Mouse (Mus musculus) liver, embryonic 15.5 days (tissue): Measurements from ENCODE around the gene Hp. TPM values are rescaled to one million over a fixed set of nuclear protein-coding genes. Genes with fewer than 3 reads are reported as not detected.

Source experiments
- ATAC-seq: fragments of 200-750 bp; cut with Nextera tagmentation; 2 replicates; pipeline ENCODE4 v1.8.0; 2017; ENCODE audit warnings: moderate number of reproducible peaks, mild to moderate bottlenecking, moderate library complexity; ENCODE audit not compliant: insufficient read depth
- H3K27ac ChIP-seq: fragments of 300-500 bp; sonication (generic); replicated peaks from 2 replicates; pipeline ENCODE4 v1.5.1; 2015; ENCODE audit warnings: mild to moderate bottlenecking, inconsistent platforms
- H3K27me3 ChIP-seq: fragments of 300-500 bp; sonication (generic); 2 replicates; pipeline ENCODE4 v1.6.1; 2015; ENCODE audit warnings: mild to moderate bottlenecking, inconsistent platforms
- H3K36me3 ChIP-seq: fragments of 300-500 bp; sonication (generic); replicated peaks from 2 replicates; pipeline ENCODE4 v1.6.1; 2015; ENCODE audit warnings: moderate library complexity, mild to moderate bottlenecking, inconsistent platforms
- H3K4me1 ChIP-seq: fragments of 300-500 bp; sonication (generic); replicated peaks from 2 replicates; pipeline ENCODE4 v1.6.1; 2015; ENCODE audit warnings: inconsistent platforms
- H3K4me2 ChIP-seq: fragments of 300-500 bp; sonication (generic); 2 replicates; pipeline ENCODE4 v1.6.1; 2015; ENCODE audit warnings: moderate library complexity, mild to moderate bottlenecking, inconsistent platforms
- H3K4me3 ChIP-seq: fragments of 300-500 bp; sonication (generic); replicated peaks from 2 replicates; pipeline ENCODE4 v1.5.1; 2015; ENCODE audit warnings: mild to moderate bottlenecking, inconsistent platforms
- H3K9ac ChIP-seq: fragments of 300-500 bp; sonication (generic); 2 replicates; pipeline ENCODE4 v1.6.1; 2015; ENCODE audit warnings: moderate library complexity, mild to moderate bottlenecking, inconsistent platforms
- H3K9me3 ChIP-seq: fragments of 300-500 bp; sonication (generic); replicated peaks from 2 replicates; pipeline ENCODE4 v1.6.1; 2016; ENCODE audit warnings: inconsistent platforms
- WGBS: fragments of 180-500 bp; shearing (Covaris S2); methylation state at CpG from one replicate; pipeline ENCODE4 v1.1.7; 2015; ENCODE audit warnings: mixed read lengths; ENCODE audit not compliant: insufficient replicate concordance; 5-methylcytosine and 5-hydroxymethylcytosine counted together
- polyA plus RNA-seq: library from polyadenylated mRNA; unstranded; fragments of >200 nt; fragmentation: Nextera tagmentation; extraction: Ambion mirVana; gene quantifications from 2 replicates; pipeline ENCODE4 v1.2.1, GENCODE M21; 2015

Gene Hp
- polyA plus RNA-seq, 1 experiment from 2014 or later = 125 TPM

DNA sequence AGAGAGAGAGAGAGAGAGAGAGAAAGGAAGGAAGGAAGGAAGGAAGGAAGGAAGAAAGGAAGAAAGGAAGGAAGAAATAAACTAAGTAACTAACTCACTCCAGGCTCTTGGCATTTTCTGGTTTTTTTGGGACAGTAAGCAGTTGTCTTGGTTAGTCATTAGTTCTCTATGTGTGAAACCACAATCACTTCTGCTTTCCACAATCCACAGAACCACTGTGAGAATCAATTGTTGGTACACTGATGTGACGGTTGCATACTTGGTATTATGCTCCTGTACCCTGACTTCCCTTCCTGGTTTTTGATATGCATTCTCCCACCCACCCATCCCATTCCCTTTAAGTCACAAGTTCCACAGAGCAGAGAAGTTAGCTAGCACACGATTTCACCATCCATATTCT lies 15.1 kb downstream of the Hp start:
- Histone ChIP-seq H3K27ac (no peak overlapping the region), H3K4me2 (peak overlapping the region; percentile 84), H3K4me3 (peak overlapping the region; percentile 89), H3K9me3 (no peaks in the 10 kb centered on the region), H3K4me1 (peaks cover 31% of the 10 kb centered on the region), H3K36me3 (peaks cover 38% of the 10 kb centered on the region), H3K9ac (no peak overlapping the region), H3K27me3 (no peaks in the 10 kb centered on the region)
- ATAC-seq = no peak
- 28% methylated on average over 2 of the region's 2 CpGs for WGBS

GRCm38 (mm10) chr8:109551663-109552062 lies 27.3 kb downstream of the Hp start:
- no peak for ATAC-seq
- H3K4me3 ChIP-seq = no peak overlapping the region
- WGBS = 42% methylated on average over 3 of the region's 3 CpGs
- H3K9ac ChIP-seq = no peak overlapping the region
- H3K4me2 ChIP-seq = no peak overlapping the region
- no peaks in the 10 kb centered on the region for H3K9me3 ChIP-seq
- H3K36me3 ChIP-seq = peaks cover 99% of the 10 kb centered on the region
- no peaks in the 10 kb centered on the region for H3K27me3 ChIP-seq
- no peaks in the 10 kb centered on the region for H3K4me1 ChIP-seq
- H3K27ac ChIP-seq = no peak overlapping the region

DNA sequence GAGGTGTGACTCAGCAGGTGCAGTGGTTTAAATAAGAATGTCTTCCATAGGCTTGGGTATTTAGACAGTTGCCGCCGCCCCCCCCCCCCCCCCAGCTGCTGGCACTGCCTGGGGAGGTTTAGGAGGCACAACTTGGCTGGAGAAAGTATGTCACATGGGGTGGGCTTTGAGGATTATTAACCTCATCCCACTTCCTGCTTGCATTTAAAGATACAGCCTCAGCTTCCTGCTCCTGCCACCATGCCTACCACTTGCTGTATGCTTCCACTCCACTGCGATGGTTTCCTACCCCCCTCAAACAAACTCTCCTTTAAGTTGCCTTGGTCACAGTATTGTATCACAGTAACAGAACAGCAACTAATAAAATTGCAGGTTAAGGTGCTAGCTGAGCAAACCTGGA lies 34.9 kb downstream of the Hp start:
- Histone ChIP-seq H3K36me3 (peaks cover 25% of the 10 kb centered on the region), H3K27me3 (no peaks in the 10 kb centered on the region; the same call in 1 of the 2 replicates), H3K4me1 (no peaks in the 10 kb centered on the region), H3K4me2 (no peak overlapping the region), H3K9me3 (no peaks in the 10 kb centered on the region), H3K27ac (no peak overlapping the region), H3K4me3 (no peak overlapping the region), H3K9ac (no peak overlapping the region)
- WGBS = 25% methylated on average over 3 of the region's 3 CpGs
- ATAC-seq = no peak

GRCm38 (mm10) chr8:109542748-109543519 lies 36.0 kb downstream of the Hp start:
- Histone ChIP-seq H3K9ac (no peak overlapping the region), H3K9me3 (no peaks in the 10 kb centered on the region), H3K4me1 (no peaks in the 10 kb centered on the region), H3K4me3 (no peak overlapping the region), H3K36me3 (peaks cover 14% of the 10 kb centered on the region), H3K27me3 (peaks cover 6% of the 10 kb centered on the region; the same call in 1 of the 2 replicates), H3K27ac (no peak overlapping the region), H3K4me2 (no peak overlapping the region)
- 68% methylated on average over 8 of the region's 8 CpGs for WGBS
- ATAC-seq = no peak

DNA sequence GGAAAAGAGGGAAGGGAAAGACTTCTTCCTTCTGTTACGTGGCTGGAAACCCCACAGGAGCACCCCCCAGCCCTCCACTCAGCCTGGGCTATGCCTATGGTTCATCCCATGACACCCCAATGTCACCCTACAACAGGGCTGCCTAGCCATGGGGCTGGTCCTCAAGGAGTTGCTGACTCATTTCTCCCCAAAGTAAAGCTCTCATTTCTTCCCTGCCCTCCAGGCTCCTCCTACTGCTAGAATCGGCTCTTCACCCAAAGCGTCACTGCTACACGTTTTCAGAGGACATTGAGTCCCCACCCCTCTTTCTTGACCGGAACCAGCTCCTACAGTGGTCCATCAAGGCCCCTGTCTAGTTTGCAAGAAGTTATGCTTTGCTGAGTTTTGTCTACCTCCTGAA lies 36.8 kb downstream of the Hp start:
- peaks cover 7% of the 10 kb centered on the region for H3K36me3 ChIP-seq
- no peak for ATAC-seq
- H3K4me3 ChIP-seq = no peak overlapping the region
- H3K9me3 ChIP-seq = no peaks in the 10 kb centered on the region
- H3K9ac ChIP-seq = no peak overlapping the region
- H3K27ac ChIP-seq = no peak overlapping the region
- WGBS = 52% methylated on average over 5 of the region's 5 CpGs
- peaks cover 6% of the 10 kb centered on the region; the same call in 1 of the 2 replicates for H3K27me3 ChIP-seq
- no peaks in the 10 kb centered on the region for H3K4me1 ChIP-seq
- H3K4me2 ChIP-seq = no peak overlapping the region

DNA sequence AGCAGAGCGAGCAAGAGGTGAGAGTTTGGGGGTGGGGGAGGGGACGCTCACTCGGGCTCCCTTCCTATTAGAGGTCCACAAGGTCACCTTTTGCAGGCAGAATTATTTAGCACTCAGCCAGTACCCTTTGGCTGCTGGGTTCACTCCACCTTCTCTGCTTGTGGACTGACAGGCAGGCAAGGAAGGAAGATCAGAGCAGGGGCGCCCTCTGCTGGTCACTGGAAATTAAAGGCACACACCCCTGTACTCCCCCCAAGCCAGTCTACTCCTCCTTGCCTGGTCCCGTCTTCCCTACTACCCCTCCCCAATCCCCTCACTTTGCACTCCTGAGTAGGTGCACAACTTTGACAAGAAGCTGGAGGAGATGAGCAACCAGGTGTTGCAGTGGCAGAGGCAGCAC lies 42.3 kb downstream of the Hp start:
- WGBS = 8% methylated on average over 5 of the region's 5 CpGs
- no peak overlapping the region for H3K4me2 ChIP-seq
- H3K4me3 ChIP-seq = no peak overlapping the region
- H3K27ac ChIP-seq = no peak overlapping the region
- no peak overlapping the region for H3K9ac ChIP-seq
- peaks cover 6% of the 10 kb centered on the region; the same call in 1 of the 2 replicates for H3K27me3 ChIP-seq
- H3K9me3 ChIP-seq = no peaks in the 10 kb centered on the region
- H3K36me3 ChIP-seq = no peaks in the 10 kb centered on the region
- peak; percentile 47; the same call in 1 of the 2 replicates for ATAC-seq
- no peaks in the 10 kb centered on the region for H3K4me1 ChIP-seq

DNA sequence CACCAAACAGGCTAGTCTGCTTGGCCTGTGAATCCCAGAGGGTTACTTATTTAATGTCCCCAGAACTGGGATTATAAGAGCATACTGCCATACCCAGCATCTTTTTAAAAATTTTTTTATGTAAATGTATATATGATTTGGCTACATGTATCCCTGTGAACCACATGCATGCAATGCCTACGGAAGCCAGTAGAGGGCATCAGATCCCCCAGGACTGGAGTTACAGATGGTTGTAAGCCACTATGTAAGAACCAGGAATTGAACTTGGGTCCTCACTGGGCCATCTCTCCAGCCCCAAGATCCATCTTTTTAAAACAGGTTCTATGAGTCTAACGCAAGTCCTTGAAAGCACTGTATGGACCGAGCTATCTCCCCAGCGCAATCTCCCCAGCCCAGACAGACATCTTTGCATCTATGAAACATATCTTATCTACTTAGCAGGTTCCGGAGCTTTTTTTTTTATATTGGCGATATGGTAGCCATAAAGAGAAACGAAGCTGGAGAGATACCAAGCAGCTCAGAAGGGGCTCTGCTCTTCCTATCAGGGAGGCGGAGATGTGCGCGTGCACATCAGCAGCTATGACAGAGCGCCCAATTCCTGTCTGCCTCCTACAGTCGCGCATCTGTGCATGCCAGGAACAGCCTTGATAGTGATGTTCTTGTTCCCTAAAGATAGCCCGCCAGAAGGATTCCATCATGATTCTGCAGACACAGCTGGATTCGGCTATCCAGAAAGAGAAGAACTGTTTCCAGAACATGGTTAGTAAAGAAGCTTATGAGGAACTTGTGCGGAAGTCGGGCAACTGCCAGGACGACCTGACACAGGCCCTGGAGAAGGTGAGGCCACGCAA lies 43.6 kb downstream of the Hp start:
- no peaks in the 10 kb centered on the region for H3K4me1 ChIP-seq
- ATAC-seq = no peak
- 76% methylated on average over 19 of the region's 19 CpGs for WGBS

More for the DNA sequence above, 43.6 kb downstream of the Hp start:
- Histone ChIP-seq H3K9ac (no peak overlapping the region), H3K4me2 (no peak overlapping the region), H3K27me3 (peaks cover 6% of the 10 kb centered on the region; the same call in 1 of the 2 replicates), H3K9me3 (no peaks in the 10 kb centered on the region), H3K4me3 (no peak overlapping the region), H3K36me3 (no peaks in the 10 kb centered on the region), H3K27ac (no peak overlapping the region)

Other genes starting within 250 kb of the Hp start
- not detected in 2 replicates for gene Pmfbp1, start 85.1 kb downstream of the Hp start, polyA plus RNA-seq
- gene Dhx38, start 13.3 kb downstream of the Hp start, polyA plus RNA-seq = 9.7 and 11.4 TPM in 2 replicates
- 9.3 and 10.7 TPM in 2 replicates for gene Txnl4b, start 13.3 kb downstream of the Hp start, polyA plus RNA-seq
- 17.2 and 20.3 TPM in 2 replicates for gene Dhodh, start 29.5 kb upstream of the Hp start, polyA plus RNA-seq
- 0.21 and 0.46 TPM in 2 replicates for gene Pkd1l3, start 35.3 kb upstream of the Hp start, polyA plus RNA-seq
- gene Ist1, start 114.1 kb upstream of the Hp start, polyA plus RNA-seq = 34.1 and 36.9 TPM in 2 replicates
- gene Zfp821, start 126.4 kb upstream of the Hp start, polyA plus RNA-seq = 6.1 and 6.3 TPM in 2 replicates
- 2.1 and 3.5 TPM in 2 replicates for gene Atxn1l, start 158.6 kb upstream of the Hp start, polyA plus RNA-seq
- 14.9 and 15.7 TPM in 2 replicates for gene Ap1g1, start 199.4 kb upstream of the Hp start, polyA plus RNA-seq